Mouse (Mus musculus) ES-E14 (cell line): Measurements from ENCODE around the gene 2610318N02Rik. TPM values are rescaled to one million over a fixed set of nuclear protein-coding genes. Genes with fewer than 3 reads are reported as not detected.

ENCODE experiments used
- DNase-seq: peaks from one replicate; pipeline ENCODE4 v3.0.0-alpha.2; 2013; ENCODE audit warnings: low read depth, low spot score
- H3K27ac ChIP-seq: 2 replicates; pipeline ENCODE4 v1.5.1; 2012; ENCODE audit warnings: low read depth, mild to moderate bottlenecking, low read length, moderate library complexity, mixed read lengths; ENCODE audit not compliant: poor library complexity, insufficient read depth, severe bottlenecking
- H3K36me3 ChIP-seq: 2 replicates; pipeline ENCODE4 v1.6.1; 2012; ENCODE audit warnings: mild to moderate bottlenecking, low read length, moderate library complexity, mixed read lengths; ENCODE audit not compliant: control insufficient read depth, poor library complexity, insufficient read depth, severe bottlenecking
- H3K4me1 ChIP-seq, 2 experiments: fragments of 150-350 bp in 1 of 2; sonication (generic) in 1 of 2; 2 replicates each; pipeline ENCODE4 v1.6.1; 2012; ENCODE audit warnings: low read length in 2 of 2, mild to moderate bottlenecking in 1 of 2, mixed read lengths in 1 of 2; ENCODE audit not compliant: control insufficient read depth in 2 of 2, insufficient read depth in 2 of 2, poor library complexity in 1 of 2
- H3K4me3 ChIP-seq, 2 experiments: fragments of 150-350 bp in 1 of 2; sonication (generic) in 1 of 2; 2 replicates each; pipeline ENCODE4 v1.5.1; 2012; ENCODE audit warnings: low read length in 2 of 2, low read depth in 1 of 2, mild to moderate bottlenecking in 1 of 2, mixed read lengths in 1 of 2; ENCODE audit not compliant: insufficient read depth in 1 of 2, poor library complexity in 1 of 2, severe bottlenecking in 1 of 2
- H3K9ac ChIP-seq: 2 replicates; pipeline ENCODE4 v1.6.1; 2012; ENCODE audit warnings: low read depth, mild to moderate bottlenecking, low read length, mixed read lengths; ENCODE audit not compliant: poor library complexity, insufficient read depth, severe bottlenecking
- H3K9me3 ChIP-seq: fragments of 150-350 bp; sonication (generic); 2 replicates; pipeline ENCODE4 v1.6.1; 2012; ENCODE audit warnings: low read depth, mild to moderate bottlenecking, low read length; ENCODE audit not compliant: control insufficient read depth, insufficient read depth
- CHD2 ChIP-seq: IDR thresholded peaks from 2 replicates; pipeline ENCODE4 v1.6.1; 2014; ENCODE audit warnings: mild to moderate bottlenecking, low read depth, low read length, inconsistent platforms
- HCFC1 ChIP-seq: IDR thresholded peaks from 2 replicates; pipeline ENCODE4 v1.6.1; 2012; ENCODE audit warnings: low read length, inconsistent platforms, borderline replicate concordance; ENCODE audit not compliant: insufficient read depth
- MAFK ChIP-seq: IDR thresholded peaks from 2 replicates; pipeline ENCODE4 v1.6.1; 2014; ENCODE audit warnings: mild to moderate bottlenecking, low read depth, low read length, inconsistent platforms; ENCODE audit not compliant: insufficient read depth
- ZC3H11A ChIP-seq: IDR thresholded peaks from 2 replicates; pipeline ENCODE4 v1.6.1; 2012; ENCODE audit warnings: low read depth, mild to moderate bottlenecking, inconsistent platforms, low read length, borderline replicate concordance
- ZNF384 ChIP-seq: IDR thresholded peaks from 2 replicates; pipeline ENCODE4 v1.6.1; 2012; ENCODE audit warnings: low read depth, low read length, inconsistent platforms
- in situ Hi-C, 2 experiments: fragments of 600-800 bp; cut with MboI; formaldehyde crosslinking; loops; one replicate each; pipeline ENCODE4 v1.15.1; 2025; ENCODE audit warnings: low sequenced_read_pairs in 2 of 2, inconsistent platforms in 1 of 2; ENCODE audit not compliant: unreplicated experiment in 2 of 2
- total RNA-seq: library from RNA; depleted of rRNA; stranded (reverse); fragments of 300-350 nt; gene quantifications from 2 replicates; pipeline ENCODE4 v1.2.3, GENCODE M21; 2012

Gene 2610318N02Rik
- total RNA-seq, 1 experiment: 47.7 TPM

GRCm38 (mm10) chr16:17102630-17103220, 22.2 kb downstream of the 2610318N02Rik start:
- Histone ChIP-seq H3K9me3 (no peaks in the 10 kb centered on the region), H3K27ac (no peak overlapping the region), H3K9ac (no peak overlapping the region), H3K4me1 (no peaks in the 10 kb centered on the region; a peak in 1 of 4 replicates), H3K4me3 (no peak overlapping the region), H3K36me3 (peaks cover 36% of the 10 kb centered on the region)
- in situ Hi-C loops: no loop called here
- TF ChIP-seq CHD2 (no peak), MAFK (no peak), ZNF384 (no peak), ZC3H11A (no peak), HCFC1 (no peak)
- no peak for DNase-seq

DNA sequence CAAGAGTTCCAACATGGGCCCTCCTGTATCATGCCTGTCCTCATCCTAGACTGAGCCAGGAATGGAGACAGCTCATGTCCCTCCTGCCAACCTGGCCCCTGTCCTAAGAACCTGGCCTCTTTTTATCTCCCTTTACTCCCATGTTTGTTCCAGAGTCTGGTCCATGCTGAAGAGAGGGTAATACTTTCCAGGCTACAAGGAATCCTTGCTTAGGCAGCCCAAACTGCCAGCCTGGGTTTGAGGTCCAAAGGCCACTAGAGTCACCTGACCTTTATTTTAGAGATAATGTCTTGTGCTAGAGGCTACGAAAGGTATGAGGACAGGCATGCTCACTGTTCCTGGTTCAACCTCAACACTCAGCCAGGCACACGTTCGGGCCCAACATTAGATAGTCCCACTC, 28.0 kb downstream of the 2610318N02Rik start:
- Histone ChIP-seq H3K9ac (no peak overlapping the region), H3K4me3 (no peak overlapping the region), H3K27ac (no peak overlapping the region), H3K36me3 (peaks cover 55% of the 10 kb centered on the region), H3K9me3 (no peaks in the 10 kb centered on the region), H3K4me1 (no peaks in the 10 kb centered on the region; a peak in 1 of 4 replicates)
- in situ Hi-C loops: no loop called here
- DNase-seq: no peak
- TF ChIP-seq HCFC1 (no peak), ZNF384 (no peak), CHD2 (no peak), MAFK (no peak), ZC3H11A (no peak)

- peaks cover 0 to 2% of the 10 kb centered on the region in 2 experiments; a peak in 1 of 4 replicates for H3K4me1 ChIP-seq
- no peak overlapping the region for H3K27ac ChIP-seq
- H3K4me3 ChIP-seq: no peak overlapping the region
- no peaks in the 10 kb centered on the region for H3K9me3 ChIP-seq
- in situ Hi-C loops: no loop called here
- H3K36me3 ChIP-seq: peaks cover 64% of the 10 kb centered on the region
- DNase-seq: no peak
- TF ChIP-seq CHD2: no peak
- no peak for TF ChIP-seq ZC3H11A
- no peak for TF ChIP-seq HCFC1
- no peak for TF ChIP-seq ZNF384
- no peak for TF ChIP-seq MAFK
- no peak overlapping the region for H3K9ac ChIP-seq
Observed at GRCm38 (mm10) chr16:17088346-17088745, 36.6 kb downstream of the 2610318N02Rik start.

DNA sequence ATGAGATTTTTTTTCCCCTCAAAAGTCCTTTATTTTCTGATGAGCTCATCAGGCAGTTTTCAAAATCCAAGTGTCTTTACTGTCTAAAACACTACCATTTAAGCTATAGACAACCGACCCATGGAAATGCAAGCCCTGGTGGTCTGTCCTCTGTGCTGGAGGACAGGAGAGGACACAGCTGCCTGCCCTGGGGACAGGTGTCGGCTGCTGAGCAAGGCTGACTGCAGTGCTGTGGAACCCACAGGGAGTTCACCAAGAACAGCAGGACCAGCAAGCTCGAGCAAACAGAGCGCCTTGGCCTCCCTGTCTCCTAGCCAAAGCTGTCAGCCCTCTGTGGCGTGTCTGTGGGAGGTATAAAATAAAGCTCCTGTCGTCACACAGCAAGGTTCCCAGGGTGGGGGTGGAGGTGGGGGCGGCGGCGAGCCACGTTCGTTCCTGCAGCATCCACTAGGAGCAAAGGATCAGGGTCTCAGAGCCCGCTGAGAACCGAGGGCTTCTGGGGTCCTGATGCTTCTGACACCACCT, 38.2 kb downstream of the 2610318N02Rik start:
- DNase-seq: no peak
- Histone ChIP-seq H3K4me3 (no peak overlapping the region), H3K9ac (no peak overlapping the region), H3K27ac (no peak overlapping the region), H3K9me3 (no peaks in the 10 kb centered on the region), H3K36me3 (peaks cover 61% of the 10 kb centered on the region), H3K4me1 (peaks cover 0 to 2% of the 10 kb centered on the region in 2 experiments; a peak in 1 of 4 replicates)
- in situ Hi-C loops: no loop called here
- TF ChIP-seq MAFK (no peak), ZNF384 (no peak), CHD2 (no peak), HCFC1 (no peak), ZC3H11A (no peak)

- TF ChIP-seq ZNF384 (no peak), HCFC1 (no peak), MAFK (no peak), ZC3H11A (no peak), CHD2 (no peak)
Observed at GRCm38 (mm10) chr16:17086241-17086640, 38.7 kb downstream of the 2610318N02Rik start.

More at GRCm38 (mm10) chr16:17086241-17086640, 38.7 kb downstream of the 2610318N02Rik start:
- peaks cover 0 to 2% of the 10 kb centered on the region in 2 experiments; a peak in 1 of 4 replicates for H3K4me1 ChIP-seq
- H3K36me3 ChIP-seq: peaks cover 58% of the 10 kb centered on the region
- H3K4me3 ChIP-seq: no peak overlapping the region
- no peaks in the 10 kb centered on the region for H3K9me3 ChIP-seq
- in situ Hi-C loops: no loop called here
- DNase-seq: no peak
- no peak overlapping the region for H3K27ac ChIP-seq
- H3K9ac ChIP-seq: no peak overlapping the region
